Mouse (Mus musculus) thymus, adult 2 months (tissue): ENCODE measurements around the gene Prps1.

ENCODE experiments used
- CTCF ChIP-seq: fragments of 200-500 bp; IDR thresholded peaks from 2 replicates; pipeline ENCODE4 v1.5.1; 2012; ENCODE audit warnings: mild to moderate bottlenecking, control low read depth, low read length, moderate library complexity, borderline replicate concordance; ENCODE audit not compliant: control insufficient read depth, poor library complexity, insufficient read depth; ENCODE audit errors: extremely low read depth
- POLR2A ChIP-seq: fragments of 200-500 bp; IDR thresholded peaks from 2 replicates; pipeline ENCODE4 v1.6.1; 2012; ENCODE audit warnings: mild to moderate bottlenecking, low read length, control low read depth, moderate library complexity; ENCODE audit not compliant: control insufficient read depth, poor library complexity, insufficient read depth; ENCODE audit errors: extremely low read depth

DNA sequence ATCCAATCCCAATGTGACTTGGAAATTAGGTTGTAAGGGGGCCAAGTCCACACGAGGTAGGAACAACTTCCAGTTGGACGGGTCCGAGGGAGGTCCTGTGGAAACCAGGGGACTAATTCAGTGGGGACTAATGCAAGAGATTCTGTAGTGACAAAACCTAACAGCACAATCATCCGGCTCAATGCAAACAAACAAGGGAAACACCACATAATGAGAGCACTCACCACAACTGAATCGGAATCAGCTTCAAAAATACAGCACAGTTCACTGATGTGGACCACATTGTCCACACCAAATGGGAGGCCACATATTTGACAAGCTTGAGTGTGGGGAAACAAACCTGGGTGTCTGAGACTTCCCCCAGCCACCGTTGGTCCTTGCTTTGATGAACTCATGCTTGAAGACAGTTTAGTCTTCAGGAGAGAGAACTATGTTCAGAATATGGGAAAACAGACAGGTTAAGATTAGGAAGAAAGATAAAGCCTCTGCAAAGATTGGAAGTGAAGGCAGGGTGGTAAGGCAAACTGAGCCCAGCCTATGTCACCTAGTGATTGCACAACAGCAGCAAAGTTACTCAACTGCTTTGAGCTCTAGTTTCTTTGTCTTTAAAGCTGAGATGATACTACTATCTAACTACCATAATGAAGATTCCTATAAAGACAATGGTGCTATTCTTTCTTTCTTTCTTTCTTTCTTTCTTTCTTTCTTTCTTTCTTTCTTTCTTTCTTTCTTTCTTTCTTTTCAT is 50.2 kb downstream of the Prps1 start:
- TF ChIP-seq POLR2A (no peak), CTCF (no peak)
